Mouse (Mus musculus) megakaryocyte, embryonic 14.5 days (primary cell): Measurements from ENCODE around the gene Gjc1.

Experiments
- FLI1 ChIP-seq: IDR thresholded peaks from 2 replicates; pipeline ENCODE4 v1.6.1; 2012; ENCODE audit warnings: low read length, inconsistent platforms, mixed read lengths
- GATA1 ChIP-seq: IDR thresholded peaks from 3 replicates; pipeline ENCODE4 v1.6.1; 2012; ENCODE audit warnings: mixed read lengths, low read length, inconsistent platforms, borderline replicate concordance

DNA sequence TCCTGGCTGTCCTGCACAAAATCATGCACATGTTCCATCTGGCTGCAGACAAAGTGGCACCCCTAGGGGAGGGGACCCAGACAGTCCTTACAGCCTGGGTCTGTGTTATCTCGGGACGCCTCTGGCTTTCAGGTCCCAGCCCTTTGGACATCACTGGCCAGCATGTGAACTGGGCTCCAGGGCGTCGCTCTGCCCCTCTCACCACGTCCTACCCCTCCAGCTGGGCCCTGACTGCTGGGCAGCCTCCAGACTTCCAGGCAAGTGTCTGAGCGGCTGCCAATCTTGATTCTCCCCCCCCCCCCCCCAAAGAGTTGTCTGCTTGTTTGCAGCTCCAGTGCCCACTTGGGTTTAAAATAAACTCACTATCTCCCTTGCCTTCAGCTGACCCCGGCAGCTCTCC, 36.1 kb downstream of the Gjc1 start:
- no peak for TF ChIP-seq GATA1
- TF ChIP-seq FLI1: no peak
